Mouse (Mus musculus): ENCODE measurements around the gene Mfsd2a. TPM values are rescaled to one million over a fixed set of nuclear protein-coding genes. Genes with fewer than 3 reads are reported as not detected.

Mfsd2a gene
- polyA plus RNA-seq (2014; fragmentation: Nextera tagmentation; extraction: Ambion mirVana), result 0.64 and 0.68 TPM in 2 replicates

GRCm38 (mm10) chr4:122961100-122961567 lies at the start of gene Mfsd2a:
TSS of gene Mfsd2a (minus strand) at chr4:122961188.
- Histone ChIP-seq H3K4me2 (peak within 1 kb of the TSS; percentile 90), H3K27ac (ENCODE audit: low read depth, low read length) (no peak within 1 kb of the TSS), H3K27me3 (replicated peaks; ENCODE audit: control insufficient read depth, insufficient read depth, low read length) (peaks cover 54% of the 10 kb centered on the region), H3K4me3 (ENCODE audit: low read depth, low read length) (peak within 1 kb of the TSS; percentile 44), H3K9ac (ENCODE audit: low read depth, low read length) (peak within 1 kb of the TSS; percentile 39; the same call in 1 of the 2 replicates), H3K36me3 (ENCODE audit: control insufficient read depth, insufficient read depth, low read length) (no peaks in the 10 kb centered on the region), H3K9me3 (ENCODE audit: control insufficient read depth, low read length) (no peaks in the 10 kb centered on the region), H3K4me1 (replicated peaks; ENCODE audit: control insufficient read depth, insufficient read depth, low read length) (peaks cover 13% of the 10 kb centered on the region)
- DNase-seq (ENCODE audit: low spot score) (peak; percentile 51), ATAC-seq (replicated peaks; ENCODE audit: low FRiP score) (peak; percentile 59)
- 1% methylated on average over 26 of the region's 27 CpGs for WGBS

- Histone ChIP-seq H3K36me3 (ENCODE audit: control insufficient read depth, insufficient read depth, low read length) (no peaks in the 10 kb centered on the region), H3K9ac (ENCODE audit: low read depth, low read length) (no peak overlapping the region), H3K4me1 (replicated peaks; ENCODE audit: control insufficient read depth, insufficient read depth, low read length) (peaks cover 8% of the 10 kb centered on the region), H3K4me2 (peak overlapping the region; percentile 31; the same call in 1 of the 2 replicates), H3K4me3 (ENCODE audit: low read depth, low read length) (no peak overlapping the region), H3K9me3 (ENCODE audit: control insufficient read depth, low read length) (no peaks in the 10 kb centered on the region), H3K27me3 (replicated peaks; ENCODE audit: control insufficient read depth, insufficient read depth, low read length) (peaks cover 4% of the 10 kb centered on the region), H3K27ac (ENCODE audit: low read depth, low read length) (no peak overlapping the region)
- no peak for DNase-seq (ENCODE audit: low spot score)
- WGBS, result 40% methylated on average over 15 of the region's 15 CpGs
- peak; percentile 56 for ATAC-seq (replicated peaks; ENCODE audit: low FRiP score)
Observed at GRCm38 (mm10) chr4:123005054-123005966, 44.3 kb upstream of the Mfsd2a start.

- no peak overlapping the region for H3K9ac ChIP-seq (ENCODE audit: low read depth, low read length)
- DNase-seq (ENCODE audit: low spot score) (no peak), ATAC-seq (replicated peaks; ENCODE audit: low FRiP score) (no peak)
- H3K27ac ChIP-seq (ENCODE audit: low read depth, low read length), result no peak overlapping the region
- H3K27me3 ChIP-seq (replicated peaks; ENCODE audit: control insufficient read depth, insufficient read depth, low read length), result peaks cover 50% of the 10 kb centered on the region
- H3K9me3 ChIP-seq (ENCODE audit: control insufficient read depth, low read length), result no peaks in the 10 kb centered on the region
- H3K4me2 ChIP-seq, result no peak overlapping the region
- whole genome bisulfite sequencing, result 69% methylated on average over 17 of the region's 17 CpGs
- H3K36me3 ChIP-seq (ENCODE audit: control insufficient read depth, insufficient read depth, low read length), result no peaks in the 10 kb centered on the region
- no peak overlapping the region for H3K4me3 ChIP-seq (ENCODE audit: low read depth, low read length)
- peaks cover 8% of the 10 kb centered on the region for H3K4me1 ChIP-seq (replicated peaks; ENCODE audit: control insufficient read depth, insufficient read depth, low read length)
Observed at GRCm38 (mm10) chr4:123000617-123001342, 39.8 kb upstream of the Mfsd2a start.

GRCm38 (mm10) chr4:123000130-123000529 lies 39.1 kb upstream of the Mfsd2a start:
- H3K4me2 ChIP-seq, result no peak overlapping the region
- H3K36me3 ChIP-seq (ENCODE audit: control insufficient read depth, insufficient read depth, low read length), result no peaks in the 10 kb centered on the region
- DNase-seq (ENCODE audit: low spot score) (no peak), ATAC-seq (replicated peaks; ENCODE audit: low FRiP score) (no peak)
- H3K4me3 ChIP-seq (ENCODE audit: low read depth, low read length), result no peak overlapping the region
- no peaks in the 10 kb centered on the region for H3K9me3 ChIP-seq (ENCODE audit: control insufficient read depth, low read length)
- H3K27ac ChIP-seq (ENCODE audit: low read depth, low read length), result no peak overlapping the region
- no peak overlapping the region for H3K9ac ChIP-seq (ENCODE audit: low read depth, low read length)
- WGBS, result 73% methylated on average over 14 of the region's 14 CpGs
- H3K27me3 ChIP-seq (replicated peaks; ENCODE audit: control insufficient read depth, insufficient read depth, low read length), result peaks cover 54% of the 10 kb centered on the region
- H3K4me1 ChIP-seq (replicated peaks; ENCODE audit: control insufficient read depth, insufficient read depth, low read length), result peaks cover 4% of the 10 kb centered on the region

- peaks cover 54% of the 10 kb centered on the region for H3K27me3 ChIP-seq (replicated peaks; ENCODE audit: control insufficient read depth, insufficient read depth, low read length)
Observed at GRCm38 (mm10) chr4:122999263-122999691, 38.3 kb upstream of the Mfsd2a start.

GRCm38 (mm10) chr4:122998537-122999262 lies 37.7 kb upstream of the Mfsd2a start:
- H3K27me3 ChIP-seq (replicated peaks; ENCODE audit: control insufficient read depth, insufficient read depth, low read length), result peaks cover 54% of the 10 kb centered on the region
- no peak for DNase-seq (ENCODE audit: low spot score)
- no peak overlapping the region for H3K4me3 ChIP-seq (ENCODE audit: low read depth, low read length)
- WGBS, result 24% methylated on average over 12 of the region's 12 CpGs
- no peak overlapping the region for H3K27ac ChIP-seq (ENCODE audit: low read depth, low read length)
- ATAC-seq (replicated peaks; ENCODE audit: low FRiP score), result peak; percentile 32; the same call in 1 of the 2 replicates
- H3K4me1 ChIP-seq (replicated peaks; ENCODE audit: control insufficient read depth, insufficient read depth, low read length), result no peaks in the 10 kb centered on the region; the same call in none of the 2 replicates
- no peaks in the 10 kb centered on the region for H3K36me3 ChIP-seq (ENCODE audit: control insufficient read depth, insufficient read depth, low read length)
- no peaks in the 10 kb centered on the region for H3K9me3 ChIP-seq (ENCODE audit: control insufficient read depth, low read length)
- no peak overlapping the region; the same call in 1 of the 2 replicates for H3K9ac ChIP-seq (ENCODE audit: low read depth, low read length)
- H3K4me2 ChIP-seq, result peak overlapping the region; percentile 42

More at GRCm38 (mm10) chr4:122999263-122999691, 38.3 kb upstream of the Mfsd2a start:
- ATAC-seq (replicated peaks; ENCODE audit: low FRiP score), result no peak
- H3K9me3 ChIP-seq (ENCODE audit: control insufficient read depth, low read length), result no peaks in the 10 kb centered on the region
- H3K4me1 ChIP-seq (replicated peaks; ENCODE audit: control insufficient read depth, insufficient read depth, low read length), result no peaks in the 10 kb centered on the region; the same call in none of the 2 replicates
- H3K9ac ChIP-seq (ENCODE audit: low read depth, low read length), result no peak overlapping the region
- H3K4me3 ChIP-seq (ENCODE audit: low read depth, low read length), result no peak overlapping the region
- no peak for DNase-seq (ENCODE audit: low spot score)
- peak overlapping the region; percentile 42 for H3K4me2 ChIP-seq
- WGBS, result 25% methylated on average over 4 of the region's 4 CpGs
- H3K36me3 ChIP-seq (ENCODE audit: control insufficient read depth, insufficient read depth, low read length), result no peaks in the 10 kb centered on the region
- no peak overlapping the region for H3K27ac ChIP-seq (ENCODE audit: low read depth, low read length)

- Histone ChIP-seq H3K27ac (ENCODE audit: low read depth, low read length) (no peak overlapping the region), H3K9ac (ENCODE audit: low read depth, low read length) (peak overlapping the region; percentile 54), H3K4me3 (ENCODE audit: low read depth, low read length) (peak overlapping the region; percentile 65), H3K36me3 (ENCODE audit: control insufficient read depth, insufficient read depth, low read length) (no peaks in the 10 kb centered on the region), H3K4me2 (peak overlapping the region; percentile 94), H3K4me1 (replicated peaks; ENCODE audit: control insufficient read depth, insufficient read depth, low read length) (no peaks in the 10 kb centered on the region; the same call in none of the 2 replicates), H3K27me3 (replicated peaks; ENCODE audit: control insufficient read depth, insufficient read depth, low read length) (peaks cover 54% of the 10 kb centered on the region), H3K9me3 (ENCODE audit: control insufficient read depth, low read length) (no peaks in the 10 kb centered on the region)
- DNase-seq (ENCODE audit: low spot score) (no peak), ATAC-seq (replicated peaks; ENCODE audit: low FRiP score) (no peak)
- 1% methylated on average over 47 of the region's 47 CpGs for WGBS
Observed at GRCm38 (mm10) chr4:122996618-122997381, 35.8 kb upstream of the Mfsd2a start.

All from liver, embryonic 11.5 days (tissue).